Mouse (Mus musculus): ENCODE results near the gene Hdlbp. TPM values are rescaled to one million over a fixed set of nuclear protein-coding genes. Genes with fewer than 3 reads are reported as not detected.

Hdlbp gene
- 76.5 TPM for polyA plus RNA-seq (2017; shearing (Covaris generic))

GRCm38 (mm10) chr1:93478586-93479475 lies at the start of gene Hdlbp:
TSS of gene Hdlbp (minus strand) at chr1:93478815.

GRCm38 (mm10) chr1:93511585-93512350 lies 33.2 kb upstream of the Hdlbp start, which contains the start of gene Farp2:
TSS of gene Farp2 (plus strand) at chr1:93512079.

GRCm38 (mm10) chr1:93373665-93374064 lies 105.0 kb downstream of the Hdlbp start, which contains the start of gene Ano7:
TSS of gene Ano7 (plus strand) at chr1:93373930.

Other genes starting within 250 kb of the Hdlbp start
- gene Sned1, start 243.0 kb downstream of the Hdlbp start, polyA plus RNA-seq (2017; shearing (Covaris generic)) = not detected
- 4.8 TPM for gene Mterf4, start 172.9 kb downstream of the Hdlbp start, polyA plus RNA-seq (2017; shearing (Covaris generic))
- 39.8 TPM for gene Ppp1r7, start 136.0 kb downstream of the Hdlbp start, polyA plus RNA-seq (2017; shearing (Covaris generic))
- gene Pask, start 135.3 kb downstream of the Hdlbp start, polyA plus RNA-seq (2017; shearing (Covaris generic)) = 0.56 TPM
- not detected for gene Ano7, start 104.9 kb downstream of the Hdlbp start, polyA plus RNA-seq (2017; shearing (Covaris generic))
- 2.6 TPM for gene Farp2, start 33.3 kb upstream of the Hdlbp start, polyA plus RNA-seq (2017; shearing (Covaris generic))
- gene Stk25, start 179.8 kb upstream of the Hdlbp start, polyA plus RNA-seq (2017; shearing (Covaris generic)) = 129 TPM
- not detected for gene Bok, start 206.8 kb upstream of the Hdlbp start, polyA plus RNA-seq (2017; shearing (Covaris generic))

All from effector memory CD4-positive, alpha-beta T cell, adult 5 months (primary cell).